Mouse (Mus musculus): ENCODE results near the gene Tril.

GRCm38 (mm10) chr6:53806591-53807023 is 14.0 kb downstream of the Tril start:
- TF ChIP-seq GATA1 (IDR thresholded peaks at IDR 0.05; ENCODE audit: borderline replicate concordance, low read length): no peak
- no peak for TF ChIP-seq FLI1 (IDR thresholded peaks at IDR 0.05; ENCODE audit: low read length)

All from megakaryocyte, embryonic 14.5 days (primary cell).